Mouse (Mus musculus) cortical plate, adult 2 months (tissue): ENCODE measurements at regions not wholly inside any gene's neighbourhood (a gene's known extent, or its start where the extent isn't known, plus 50 kb on each side); places are given as distances from the start of the nearest gene placed in this dataset.

Source experiments
- H3K27ac ChIP-seq: fragments of 200-500 bp; 2 replicates; pipeline ENCODE4 v1.5.1; 2012; ENCODE audit warnings: low read length, control low read depth, inconsistent platforms; ENCODE audit not compliant: insufficient read depth
- H3K4me1 ChIP-seq: fragments of 200-500 bp; 2 replicates; pipeline ENCODE4 v1.6.1; 2011; ENCODE audit warnings: low read length; ENCODE audit not compliant: control insufficient read depth, insufficient read depth
- H3K4me3 ChIP-seq: fragments of 200-500 bp; 2 replicates; pipeline ENCODE4 v1.5.1; 2011; ENCODE audit warnings: mild to moderate bottlenecking, low read length, control low read depth; ENCODE audit not compliant: insufficient read depth
- CTCF ChIP-seq: fragments of 200-500 bp; IDR thresholded peaks from 2 replicates; pipeline ENCODE4 v1.5.1; 2011; ENCODE audit warnings: mild to moderate bottlenecking, control low read depth, low read length; ENCODE audit not compliant: insufficient read depth; ENCODE audit errors: extremely low read depth
- POLR2A ChIP-seq: fragments of 200-500 bp; IDR thresholded peaks from 2 replicates; pipeline ENCODE4 v1.6.1; 2011; ENCODE audit warnings: mild to moderate bottlenecking, low read length, control low read depth; ENCODE audit not compliant: insufficient read depth; ENCODE audit errors: extremely low read depth

DNA sequence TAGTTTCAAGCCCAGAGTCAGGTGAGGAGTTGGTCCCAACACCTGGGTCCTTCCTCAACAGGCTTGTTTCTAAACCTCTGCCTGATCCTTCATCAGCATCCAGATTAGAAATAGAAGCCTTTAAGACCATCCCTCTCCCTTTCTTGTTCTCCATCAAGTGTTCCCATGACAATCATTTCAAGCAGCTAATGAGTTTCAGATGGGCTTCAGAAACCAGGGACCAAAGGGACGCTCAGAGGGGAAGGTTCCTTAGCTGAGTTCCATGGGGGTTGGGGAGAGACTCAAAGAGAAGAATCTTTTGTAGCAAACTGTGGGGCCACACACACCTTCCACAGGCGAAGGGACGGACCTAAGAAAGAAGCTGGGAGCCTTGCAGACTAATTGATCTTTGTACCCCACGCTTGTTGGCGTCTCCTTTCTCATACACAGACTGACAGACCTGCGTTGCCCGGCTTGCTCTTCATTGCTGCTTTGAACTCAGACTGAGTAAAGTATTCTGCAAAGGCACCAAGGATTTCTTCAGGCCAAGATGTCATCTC is 136.6 kb upstream of the Gm12830 start:
- no peak overlapping the region for H3K4me3 ChIP-seq
- no peak overlapping the region for H3K27ac ChIP-seq
- TF ChIP-seq POLR2A (no peak), CTCF (no peak)
- H3K4me1 ChIP-seq: no peaks in the 10 kb centered on the region

DNA sequence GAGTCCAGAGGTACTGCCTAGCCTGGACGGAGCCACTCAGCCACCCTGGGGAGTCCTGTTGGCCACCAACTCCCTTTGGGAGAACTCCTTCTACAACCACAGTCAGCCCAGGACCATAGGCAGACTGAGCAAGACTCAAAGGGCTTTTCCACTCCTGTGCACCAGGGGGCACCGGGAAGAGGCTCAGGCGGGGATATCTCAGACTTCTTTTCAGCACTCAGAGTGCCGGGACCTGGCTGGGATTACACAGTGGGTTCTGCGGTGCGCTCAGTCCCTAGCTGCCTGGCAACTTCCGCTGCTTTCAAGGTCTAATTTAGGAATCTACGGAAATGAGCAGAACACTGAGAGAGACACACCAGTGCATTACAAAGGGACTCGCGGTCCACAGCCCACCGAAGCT is 136.1 kb upstream of the Gm12830 start:
- Histone ChIP-seq H3K4me3 (no peak overlapping the region), H3K27ac (no peak overlapping the region), H3K4me1 (no peaks in the 10 kb centered on the region)
- TF ChIP-seq CTCF: peak; percentile 43
- no peak for TF ChIP-seq POLR2A

DNA sequence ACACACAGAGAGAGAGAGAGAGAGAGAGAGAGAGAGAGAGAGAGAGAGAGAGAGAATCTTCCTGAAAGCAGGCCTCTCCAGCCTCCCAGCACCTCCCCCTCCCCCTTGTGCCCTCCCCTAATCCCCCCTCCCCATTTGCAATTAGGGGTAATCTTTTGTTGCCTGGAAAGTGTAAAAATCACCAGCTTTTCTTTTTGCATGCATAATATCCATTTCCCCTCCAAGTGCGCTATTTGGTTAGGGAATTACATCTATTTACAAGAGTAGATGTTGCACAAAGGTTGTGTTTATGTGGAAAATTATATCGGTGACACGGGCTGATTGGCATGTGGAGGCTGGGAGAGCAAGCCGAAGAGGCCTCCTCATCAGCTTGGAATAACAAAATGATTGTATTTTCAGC is 135.4 kb upstream of the Gm12830 start:
- H3K4me3 ChIP-seq: no peak overlapping the region
- no peak for TF ChIP-seq POLR2A
- TF ChIP-seq CTCF: no peak

GRCm38 (mm10) chr4:114688356-114688972 is 133.1 kb upstream of the Gm12830 start:
- TF ChIP-seq POLR2A (no peak), CTCF (no peak)
- Histone ChIP-seq H3K4me3 (no peak overlapping the region), H3K27ac (no peak overlapping the region), H3K4me1 (no peaks in the 10 kb centered on the region)

More for the DNA sequence above, 135.4 kb upstream of the Gm12830 start:
- Histone ChIP-seq H3K27ac (no peak overlapping the region), H3K4me1 (no peaks in the 10 kb centered on the region)

DNA sequence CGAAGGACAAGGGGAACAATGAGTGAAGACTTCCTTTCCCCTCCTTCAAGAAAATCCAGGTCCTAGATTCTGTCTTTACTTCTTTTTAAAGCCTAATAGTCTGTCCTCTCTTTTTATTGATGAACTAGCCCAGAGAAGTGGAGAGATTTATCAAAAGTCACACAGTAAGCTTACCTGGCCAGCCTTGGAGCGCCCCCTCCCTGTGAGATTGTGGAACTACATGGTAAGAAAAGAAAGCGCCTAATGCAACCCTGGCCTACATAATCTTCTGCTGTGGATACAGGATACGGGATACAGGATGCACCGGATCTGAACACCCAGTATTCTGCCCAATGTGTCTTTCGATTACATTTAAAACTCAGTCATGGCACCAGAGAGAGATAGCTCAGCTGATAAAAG is 132.6 kb upstream of the Gm12830 start:
- Histone ChIP-seq H3K27ac (no peak overlapping the region), H3K4me3 (no peak overlapping the region), H3K4me1 (no peaks in the 10 kb centered on the region)
- TF ChIP-seq POLR2A: no peak
- 0 out of 2 replicates have a peak, but pooled peaks have one; percentile 17 for TF ChIP-seq CTCF

GRCm38 (mm10) chr4:114705586-114705985 is 115.9 kb upstream of the Gm12830 start:
- TF ChIP-seq CTCF (no peak), POLR2A (no peak)
- Histone ChIP-seq H3K4me3 (no peak overlapping the region), H3K4me1 (no peaks in the 10 kb centered on the region), H3K27ac (no peak overlapping the region)

DNA sequence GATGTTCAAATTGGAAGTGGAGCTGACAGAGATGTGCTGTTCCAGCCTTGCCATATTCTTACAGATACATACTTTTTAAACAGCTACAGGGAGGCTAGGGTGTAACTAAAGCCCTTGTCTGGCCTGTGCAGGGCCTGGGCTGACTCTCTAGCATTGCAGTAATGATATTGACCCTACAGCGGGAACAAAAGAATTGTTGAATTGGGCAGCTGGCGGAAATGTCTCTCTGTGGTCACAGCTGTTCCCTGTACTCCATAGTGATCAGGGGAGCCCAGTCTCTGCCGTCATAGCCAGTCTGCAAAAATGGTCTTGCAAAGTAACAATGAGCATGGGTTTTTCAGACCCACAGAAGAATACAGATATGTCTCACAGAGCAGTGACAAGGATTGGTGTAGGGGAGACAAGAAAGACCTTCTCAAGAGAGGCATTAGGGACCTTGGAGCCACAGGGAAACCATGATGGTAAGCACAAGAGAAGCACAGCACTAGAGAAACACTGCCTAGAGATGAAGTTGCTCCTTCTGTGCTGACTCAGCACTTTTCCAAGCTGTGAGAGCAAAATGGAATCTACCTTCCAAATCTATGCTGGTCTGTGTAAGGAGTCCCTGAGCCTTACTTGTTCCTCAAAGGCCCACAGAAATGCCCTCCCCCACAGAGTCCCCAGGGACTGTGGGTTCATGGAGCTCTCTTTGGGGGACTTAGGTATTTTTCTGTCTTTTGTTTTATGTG is 111.2 kb upstream of the Gm12830 start:
- Histone ChIP-seq H3K27ac (no peak overlapping the region), H3K4me3 (no peak overlapping the region), H3K4me1 (no peaks in the 10 kb centered on the region)
- TF ChIP-seq CTCF (no peak), POLR2A (no peak)

GRCm38 (mm10) chr4:114711082-114711481 is 110.4 kb upstream of the Gm12830 start:
- Histone ChIP-seq H3K4me3 (no peak overlapping the region), H3K4me1 (no peaks in the 10 kb centered on the region), H3K27ac (no peak overlapping the region)
- TF ChIP-seq CTCF (no peak), POLR2A (no peak)

DNA sequence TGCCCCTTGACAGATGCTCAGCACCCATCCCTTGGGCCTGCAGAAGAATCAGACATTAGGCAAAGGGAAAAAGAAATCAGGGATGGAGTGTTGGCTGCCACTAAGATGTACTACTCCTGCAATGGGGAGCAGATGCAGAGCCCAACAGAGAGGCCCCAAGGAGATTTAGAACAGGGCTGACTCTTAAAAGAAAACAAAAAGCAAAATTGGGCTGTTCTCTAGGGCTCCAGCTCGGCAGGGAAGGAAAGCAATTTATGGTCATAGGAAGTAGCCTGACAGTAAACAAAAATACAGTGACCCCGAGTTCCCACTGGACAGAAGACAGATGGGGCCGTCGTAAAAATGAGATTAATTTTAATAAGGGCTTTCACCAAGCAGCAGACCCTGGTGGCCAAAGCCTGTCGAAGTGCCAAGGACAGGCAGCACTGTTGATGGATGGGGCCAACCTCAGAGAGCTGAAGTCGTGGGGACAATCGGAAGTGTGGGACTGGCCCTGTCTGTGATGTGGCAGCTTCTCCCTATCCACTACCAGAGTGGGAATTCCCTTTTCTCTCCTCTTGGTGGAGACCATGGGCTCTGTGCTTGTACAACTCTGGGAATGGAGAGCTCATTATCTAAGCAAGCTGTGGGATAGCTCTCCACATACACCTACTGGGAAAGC is 109.4 kb upstream of the Gm12830 start:
- Histone ChIP-seq H3K4me1 (no peaks in the 10 kb centered on the region), H3K4me3 (no peak overlapping the region), H3K27ac (no peak overlapping the region)
- TF ChIP-seq POLR2A (no peak), CTCF (no peak)
